Mouse (Mus musculus): ENCODE data around the gene Ccne1.

DNA sequence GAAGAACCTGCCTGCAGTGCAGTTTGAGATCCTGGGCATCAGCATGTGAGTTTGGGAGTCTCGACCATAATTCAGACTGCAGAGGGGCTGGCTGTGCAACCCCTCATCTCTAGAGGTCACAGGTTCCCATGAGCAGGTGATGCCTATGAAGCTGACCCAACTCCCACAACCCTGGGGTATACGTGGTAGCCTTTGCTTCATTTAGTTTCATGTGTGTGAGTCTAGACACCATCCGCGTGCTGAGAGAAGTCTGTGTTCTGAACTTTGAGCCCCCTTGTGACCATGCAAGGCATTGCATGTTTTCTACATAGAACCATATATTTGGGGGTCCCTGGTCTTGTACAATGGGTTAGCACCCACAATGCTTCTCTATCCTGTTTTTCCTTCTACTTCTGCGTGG, 23.9 kb upstream of the Ccne1 start:
- TF ChIP-seq CTCF (IDR thresholded peaks at IDR 0.05; ENCODE audit: low read depth, low read length) (no peak), TAL1 (conservative IDR thresholded peaks at IDR 0.05; ENCODE audit: low read depth, low read length) (no peak), GATA1 (IDR thresholded peaks at IDR 0.05; ENCODE audit: borderline replicate concordance, low read length) (no peak), POLR2AphosphoS5 (IDR thresholded peaks at IDR 0.05; ENCODE audit: insufficient replicate concordance, low read depth, low read length) (no peak)

All from G1E (cell line).